Mouse (Mus musculus): ENCODE measurements at regions not wholly inside any gene's neighbourhood (a gene's known extent, or its start where the extent isn't known, plus 50 kb on each side); places are given as distances from the start of the nearest gene placed in this dataset.

GRCm38 (mm10) chr10:99615779-99616178 lies 143.7 kb downstream of the Csl start:
- peak; percentile 99 for TF ChIP-seq CTCF (IDR thresholded peaks at IDR 0.05; ENCODE audit: low read depth, low read length)
- no peak for TF ChIP-seq POLR2A (IDR thresholded peaks at IDR 0.05; ENCODE audit: borderline replicate concordance, low read depth, low read length)

All from bone marrow macrophage, adult 2 months (primary cell).